Mouse (Mus musculus) granulocyte monocyte progenitor cell, adult 5-6 weeks (primary cell): ENCODE measurements around the gene Cbwd1. TPM values are rescaled to one million over a fixed set of nuclear protein-coding genes. Genes with fewer than 3 reads are reported as not detected.

Experiments used
- ATAC-seq: replicated peaks from 2 replicates; pipeline ENCODE4 v1.8.0; 2016; ENCODE audit warnings: mild to moderate bottlenecking, moderate TSS enrichment, inconsistent platforms; ENCODE audit not compliant: poor library complexity, severe bottlenecking
- total RNA-seq, 2 experiments: library from RNA; stranded (forward) in 1 of 2; stranded (reverse) in 1 of 2; fragments of 200-712, 200-1000 nt in 1 of 2; fragments of >200 nt in 1 of 2; fragmentation: Nextera tagmentation in 1 of 2; gene quantifications; 2 replicates each; pipeline ENCODE4 v1.2.3; 2014 to 2017

The Cbwd1 gene
- 5.3 and 14.2 TPM in 2 replicates for total RNA-seq (2014; fragmentation: Nextera tagmentation)
- total RNA-seq (2017): 24.6 and 37.7 TPM in 2 replicates

DNA sequence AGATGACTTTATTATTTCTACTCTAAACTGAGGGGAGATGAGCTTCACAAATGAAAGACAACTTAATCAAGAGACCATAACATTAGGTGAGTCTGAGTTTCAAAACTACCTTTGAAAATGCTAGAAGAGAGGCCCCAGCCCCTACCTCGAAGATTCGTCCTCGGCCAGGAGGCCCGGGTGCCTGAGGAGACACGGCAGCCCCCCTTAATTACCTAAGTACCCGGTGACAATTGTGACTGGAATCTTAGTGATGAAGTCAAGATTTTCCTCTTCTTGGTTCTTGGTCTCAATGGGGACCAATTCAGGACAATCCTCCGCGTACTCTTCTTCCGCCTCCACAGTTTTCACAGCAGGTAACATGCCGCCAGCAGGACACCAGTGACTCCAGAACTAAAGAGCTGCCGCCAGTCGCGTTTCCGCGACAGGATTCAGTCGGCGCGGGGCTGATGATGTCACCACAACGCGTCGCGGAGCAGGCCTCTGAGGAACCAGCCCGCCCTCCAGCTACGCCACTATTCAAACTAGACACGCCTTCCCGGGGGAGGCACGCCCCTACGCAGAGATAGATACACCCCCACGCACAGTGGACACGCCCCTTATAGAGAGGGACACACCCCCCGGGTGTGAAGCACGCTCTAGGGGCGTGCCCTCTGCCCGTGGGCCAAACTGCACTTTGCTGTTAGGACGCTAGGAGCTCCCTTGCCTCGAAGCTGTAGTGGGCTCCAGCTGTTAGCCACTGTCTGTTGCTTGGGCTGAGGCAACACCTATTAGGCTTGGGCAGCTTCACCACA is at the start of gene Cbwd1:
Cbwd1 (minus strand) TSS at position 439 of the 791 bp plus-strand sequence.
- peak; percentile 99 for ATAC-seq

DNA sequence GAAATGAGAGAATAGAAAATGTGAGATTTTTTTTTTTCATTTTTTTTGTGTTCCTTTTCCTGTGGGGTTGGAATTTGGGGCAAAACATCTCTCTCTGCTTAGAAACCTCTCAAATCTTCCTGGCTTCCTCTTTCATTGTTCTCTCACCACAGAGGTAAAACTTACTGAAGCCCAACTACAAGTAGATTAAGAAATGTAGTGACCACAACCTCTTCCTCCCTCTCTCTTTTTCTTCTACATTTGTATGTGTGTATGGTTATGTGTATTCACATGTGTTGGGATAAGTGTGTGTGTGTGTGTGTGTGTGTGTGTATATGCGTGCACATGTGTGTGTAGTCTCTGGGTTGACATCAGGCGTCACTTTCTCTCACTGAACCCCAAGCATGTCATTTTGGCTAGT is 47.1 kb upstream of the Cbwd1 start:
- peak; percentile 93 for ATAC-seq

DNA sequence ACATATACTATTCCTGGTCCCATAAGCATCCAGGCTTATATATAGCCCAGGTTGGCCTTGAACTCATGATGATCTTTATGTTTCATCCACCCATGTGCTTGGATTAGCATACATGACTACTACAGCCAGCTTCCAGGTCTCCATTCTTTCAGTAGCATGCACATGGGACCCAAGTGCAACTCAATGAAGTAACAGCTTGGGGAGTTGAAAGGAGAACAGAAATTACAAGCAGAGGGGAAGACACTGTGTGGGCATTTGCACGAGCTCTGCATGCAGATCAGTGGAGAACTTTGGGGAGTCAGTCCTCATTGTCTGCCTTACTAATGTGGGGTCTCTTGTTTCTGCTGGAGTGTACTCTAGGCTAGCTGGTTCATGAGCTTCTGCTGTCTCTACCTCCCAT is 45.3 kb upstream of the Cbwd1 start:
- peak; percentile 36 for ATAC-seq

- no peak for ATAC-seq
Measured at GRCm38 (mm10) chr19:25003810-25004209, 42.4 kb upstream of the Cbwd1 start.

- 0 out of 2 replicates have a peak, but pooled peaks have one; percentile 4 for ATAC-seq
Measured at GRCm38 (mm10) chr19:25002828-25003227, 41.4 kb upstream of the Cbwd1 start.

DNA sequence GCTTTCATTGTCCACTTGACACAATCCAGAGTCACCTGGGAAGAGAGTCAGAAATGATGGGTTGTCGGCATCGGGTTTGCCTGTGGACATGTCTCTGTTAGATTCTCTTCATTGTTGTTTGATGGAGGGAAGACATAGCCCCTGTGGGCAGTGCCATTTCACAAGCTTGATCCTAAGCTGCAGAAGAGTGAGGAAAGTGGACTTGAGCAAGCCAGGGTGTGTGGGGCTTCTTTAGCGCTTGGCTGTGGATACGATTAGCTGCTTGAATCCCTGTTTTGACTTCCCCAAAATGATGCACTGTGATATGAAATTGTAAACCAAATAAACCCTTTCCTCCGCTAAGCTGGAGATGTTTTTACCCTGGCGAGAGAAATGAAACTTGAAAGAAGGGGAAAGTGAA is 40.6 kb upstream of the Cbwd1 start:
- ATAC-seq: peak; percentile 65

- no peak for ATAC-seq
Measured at GRCm38 (mm10) chr19:25000153-25000552, 38.7 kb upstream of the Cbwd1 start.

DNA sequence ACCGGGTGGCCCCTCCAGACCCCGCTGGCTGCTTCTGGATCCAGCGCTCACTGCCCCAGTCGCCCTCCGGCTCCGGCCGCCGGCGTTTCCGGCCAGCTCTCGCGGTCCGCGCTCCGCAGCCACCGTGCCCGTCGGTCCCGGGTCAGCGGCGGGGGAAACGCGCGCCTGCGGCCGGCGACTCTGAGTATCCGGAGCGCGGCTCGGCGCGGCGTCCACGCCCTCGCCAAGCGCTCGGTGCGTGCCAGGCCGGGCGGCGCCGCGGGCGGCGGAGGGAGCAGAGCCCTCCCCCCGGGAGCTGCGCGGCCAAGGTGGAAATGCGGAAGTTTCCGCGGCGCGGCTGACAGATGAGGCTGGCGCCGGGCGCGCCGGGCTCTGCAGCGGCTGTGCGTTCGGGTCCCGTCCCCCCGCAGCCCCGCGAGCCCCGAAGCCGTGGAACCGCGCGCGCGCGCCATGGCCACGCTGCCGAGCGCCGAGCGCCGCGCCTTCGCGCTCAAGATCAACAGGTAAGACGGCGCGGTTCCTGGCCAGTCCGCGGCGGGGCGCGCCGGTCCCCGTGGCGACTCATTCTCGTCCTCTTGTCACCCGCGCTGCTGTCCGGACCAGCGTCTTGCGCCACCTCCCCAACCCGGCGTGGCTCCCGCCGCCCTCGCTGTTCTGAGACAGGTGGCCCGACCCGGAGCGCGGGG is 37.9 kb upstream of the Cbwd1 start, which contains the start of gene Dock8:
Dock8 (plus strand) TSS at position 334 of the 686 bp plus-strand sequence.
- ATAC-seq: peak; percentile 48

- ATAC-seq: no peak
Measured at GRCm38 (mm10) chr19:24998561-24998960, 37.2 kb upstream of the Cbwd1 start.

GRCm38 (mm10) chr19:24996815-24997704 is 35.6 kb upstream of the Cbwd1 start:
- ATAC-seq: peak; percentile 62

- ATAC-seq: peak; percentile 47
Measured at GRCm38 (mm10) chr19:24994900-24995299, 33.5 kb upstream of the Cbwd1 start.

DNA sequence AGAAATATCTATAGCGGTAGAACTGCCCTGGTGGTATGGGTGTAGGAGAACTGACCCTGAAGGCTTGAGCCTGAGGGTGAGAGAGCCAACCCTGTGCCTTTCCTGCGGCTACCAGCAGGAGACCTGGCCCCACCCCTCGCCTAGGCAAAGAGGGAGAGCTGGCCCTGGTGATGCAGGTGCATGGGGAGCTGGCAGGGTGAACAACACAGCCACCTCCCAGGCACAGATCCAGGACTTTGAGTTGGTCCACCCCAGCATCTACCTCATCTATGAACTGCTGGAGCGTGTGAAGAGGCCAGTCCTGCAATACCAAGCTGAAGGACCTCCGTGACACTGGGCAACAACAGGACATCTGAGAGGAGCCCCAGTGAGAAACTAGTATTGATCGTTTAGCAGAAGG is 32.1 kb upstream of the Cbwd1 start:
- no peak for ATAC-seq

DNA sequence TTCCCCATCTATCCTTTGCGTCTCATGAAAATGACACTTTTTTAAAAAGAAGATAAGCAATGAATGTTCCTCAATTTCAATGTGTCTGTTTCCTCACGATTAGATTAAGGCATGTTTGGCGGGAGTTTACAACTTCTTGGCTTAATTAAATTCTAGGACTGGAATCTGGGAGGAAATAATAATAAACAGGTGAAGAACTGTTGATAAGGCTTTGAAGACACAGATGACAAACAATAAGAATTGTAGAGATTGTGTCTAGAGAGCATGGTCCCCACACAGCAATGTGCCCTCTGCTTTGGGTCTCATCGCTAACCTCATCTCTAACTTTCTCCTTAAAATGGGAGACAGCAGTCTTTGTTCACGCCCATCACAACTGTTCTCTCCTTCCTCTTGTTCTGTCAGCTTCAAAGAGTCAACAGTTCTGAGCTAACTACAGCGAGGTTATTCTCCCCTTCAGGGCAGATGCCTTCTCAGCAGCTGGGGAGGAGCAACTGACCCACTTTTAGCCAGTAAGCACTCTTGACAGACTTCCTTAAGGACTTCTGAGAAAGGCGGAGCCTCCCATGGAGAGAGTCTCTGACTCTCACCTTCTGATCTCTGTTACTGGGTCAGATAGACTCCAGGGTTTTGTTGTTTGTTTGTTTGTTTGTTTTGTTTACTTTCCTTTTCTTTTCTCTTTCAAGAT is 28.9 kb upstream of the Cbwd1 start:
- no peak for ATAC-seq

DNA sequence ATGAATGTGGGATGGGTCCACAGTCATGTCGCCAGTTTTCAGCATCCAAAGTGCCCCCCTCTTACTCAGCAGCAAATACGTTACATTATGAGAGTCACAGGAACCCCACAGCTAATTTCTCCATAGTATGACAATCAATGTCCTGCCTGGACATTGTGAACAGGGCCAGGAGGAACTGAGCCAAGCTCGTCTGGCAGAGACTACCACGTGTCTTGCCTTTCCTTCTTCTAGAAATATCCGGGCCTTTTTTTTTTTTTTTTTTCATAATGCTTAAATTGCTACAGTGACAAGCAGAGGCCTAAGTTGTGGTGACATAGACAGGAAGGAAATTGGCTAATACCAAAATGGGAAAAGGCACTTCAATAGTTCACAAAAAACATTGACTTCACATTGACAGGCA is 27.4 kb upstream of the Cbwd1 start:
- peak; percentile 76 for ATAC-seq

DNA sequence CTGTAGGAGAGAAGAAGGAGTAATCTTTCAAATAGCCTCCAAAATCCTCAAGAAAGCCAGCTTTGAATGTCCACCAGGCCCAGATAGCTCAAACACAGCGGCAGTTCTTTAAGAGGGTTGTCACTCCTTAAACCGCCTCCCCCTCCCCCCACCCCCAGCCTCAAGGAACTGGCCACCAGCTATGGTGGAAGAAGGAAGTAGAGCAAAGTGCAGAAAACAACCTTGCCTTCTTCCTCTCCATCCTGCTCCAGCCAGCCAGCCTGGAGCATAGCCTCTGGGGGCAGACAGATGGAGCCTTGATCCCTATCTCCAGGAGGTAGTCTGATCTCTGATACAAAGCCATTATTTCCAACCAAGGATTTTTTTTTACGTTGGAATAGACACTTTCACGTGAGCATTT is 25.9 kb upstream of the Cbwd1 start:
- peak; percentile 51 for ATAC-seq

GRCm38 (mm10) chr19:24985045-24985444 is 23.6 kb upstream of the Cbwd1 start:
- no peak for ATAC-seq

- no peak for ATAC-seq
Measured at GRCm38 (mm10) chr19:24983857-24984498, 22.6 kb upstream of the Cbwd1 start.

DNA sequence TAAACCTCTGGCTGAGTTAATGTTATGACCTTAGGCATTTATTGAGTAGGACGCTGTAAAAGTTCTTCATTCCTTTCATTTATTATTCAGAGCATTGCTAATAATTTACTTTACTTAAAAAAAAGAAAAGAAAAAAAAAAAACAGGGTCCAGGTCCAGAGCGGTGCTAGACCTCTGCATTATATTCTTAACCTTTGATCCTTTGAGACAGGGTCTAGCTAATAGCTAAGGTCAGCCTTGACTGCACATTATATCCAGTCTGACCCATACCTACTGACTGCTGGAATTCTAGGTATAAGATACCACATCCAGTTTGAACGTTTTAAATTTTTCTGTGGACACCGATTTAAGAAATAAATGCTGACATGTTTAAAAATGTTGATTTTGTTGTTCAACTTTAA is 21.6 kb upstream of the Cbwd1 start:
- no peak for ATAC-seq

DNA sequence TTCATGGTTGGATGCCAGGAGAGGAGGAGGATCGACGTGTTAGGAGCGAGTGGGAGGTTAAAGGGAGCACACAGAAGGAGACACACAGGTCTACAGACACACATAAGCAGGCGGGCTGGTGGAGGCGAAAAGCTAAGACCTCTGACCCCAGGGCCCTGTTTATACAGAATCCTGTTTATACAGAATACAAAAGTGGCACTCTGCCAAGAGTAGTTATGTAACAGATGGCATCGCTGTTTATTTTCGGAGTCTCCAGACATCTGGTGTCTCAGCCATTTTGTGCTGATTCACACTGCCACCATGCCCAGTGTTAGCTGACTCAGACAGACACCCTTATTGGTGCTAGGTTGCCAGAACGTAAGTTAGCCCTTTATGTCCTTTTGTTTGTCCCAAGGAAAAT is 19.9 kb upstream of the Cbwd1 start:
- peak; percentile 78 for ATAC-seq
